Mouse (Mus musculus) ZHBTc4 (cell line): ENCODE results near the gene Gm11020.
"Not testable (repeated sequence)": the region's sequence is repeated elsewhere in the genome, so short reads cannot be mapped to it uniquely, and the experiment has no call there.

Source experiments
- DNase-seq: peaks from one replicate; pipeline ENCODE4 v3.0.0-alpha.2; 2011; ENCODE audit warnings: low read depth, low spot score

Gm11020 gene

DNA sequence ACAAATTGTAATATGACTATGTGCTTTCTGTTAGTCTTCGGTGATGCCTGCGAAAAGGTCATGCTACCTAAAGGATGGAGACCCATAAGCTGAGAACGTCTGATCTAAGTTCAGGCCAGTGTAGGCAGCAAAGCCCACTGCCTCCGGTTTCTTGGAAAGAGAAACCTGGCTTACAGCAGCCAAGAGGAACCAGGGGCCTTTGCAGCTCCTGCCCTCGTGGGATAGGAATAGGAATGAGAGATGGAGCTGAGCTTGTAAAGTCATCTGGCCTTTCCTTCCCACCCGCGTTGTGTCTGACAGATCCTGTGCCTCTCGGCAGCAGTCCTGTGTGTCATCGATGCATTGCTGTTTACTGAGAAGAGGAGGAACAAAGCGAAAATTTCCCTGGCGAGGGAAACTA lies at the start of gene Gm11020:
TSS of gene Gm11020 (plus strand) at position 301 of the 400 bp plus-strand sequence.
- not testable (repeated sequence) for DNase-seq

DNA sequence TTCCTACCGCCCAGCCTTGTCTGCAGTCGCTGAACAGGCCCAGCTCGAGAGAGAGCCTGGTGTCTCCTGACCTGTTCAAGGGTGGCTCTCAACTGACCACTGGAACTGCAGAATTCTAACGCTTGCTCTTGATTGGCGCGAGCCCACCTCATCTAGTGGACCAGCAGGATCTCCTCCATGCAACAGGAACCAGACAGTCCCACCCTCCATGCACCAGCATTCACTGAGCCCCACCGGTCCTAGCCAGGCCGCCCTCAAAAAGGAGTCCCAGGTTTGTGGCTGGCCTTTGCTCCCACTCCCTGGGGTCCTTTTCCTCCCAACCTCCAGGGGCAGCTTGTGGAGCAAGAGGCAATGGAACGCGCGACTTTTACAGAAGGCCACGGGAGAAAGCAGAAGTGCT lies 28.3 kb upstream of the Gm11020 start, which contains the start of gene Cmtm2a:
TSS of gene Cmtm2a (minus strand) at position 101 of the 400 bp plus-strand sequence.
- DNase-seq = peak; percentile 7

- DNase-seq = no peak
Observed at GRCm38 (mm10) chr8:104294396-104294795, 27.0 kb upstream of the Gm11020 start.

DNA sequence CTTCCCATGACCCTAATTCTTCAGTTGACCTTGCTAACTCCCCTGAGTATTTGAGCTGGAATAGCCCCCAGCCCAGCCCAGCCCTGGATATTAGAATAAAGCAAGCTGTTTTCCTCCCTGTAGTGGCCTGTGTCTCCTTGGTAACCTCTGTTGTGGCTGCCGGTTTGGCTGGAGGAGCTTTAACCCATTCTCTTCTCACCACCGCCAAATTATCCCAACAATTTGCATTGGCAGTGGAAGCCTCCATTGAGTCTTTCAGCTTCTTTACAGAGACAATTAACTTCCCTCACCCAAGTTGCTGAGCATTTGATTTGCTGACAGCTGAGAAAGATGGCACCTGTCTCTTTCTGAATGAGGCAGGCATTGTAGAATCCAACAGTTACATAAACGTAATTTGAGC lies 19.8 kb upstream of the Gm11020 start:
- not testable (repeated sequence) for DNase-seq

DNA sequence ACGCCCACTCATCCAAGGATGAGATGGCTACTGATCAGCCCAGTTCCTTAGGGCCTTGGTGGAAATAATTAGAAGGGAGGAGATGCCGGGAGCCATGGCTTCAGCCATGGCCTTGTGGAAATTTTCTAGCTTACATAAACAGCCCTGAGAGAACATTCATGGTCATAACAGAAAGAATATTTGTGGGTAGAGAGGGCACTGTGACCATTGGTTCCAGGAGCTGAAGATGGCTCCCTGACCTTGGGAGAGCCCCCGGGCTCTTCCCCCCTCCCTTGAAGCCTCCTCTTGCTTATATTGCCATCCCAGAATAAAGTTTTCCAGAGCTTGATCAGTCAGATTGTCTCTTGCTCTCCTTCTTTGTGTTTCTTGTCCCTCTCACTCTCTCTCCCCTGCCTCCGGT lies 18.8 kb upstream of the Gm11020 start:
- DNase-seq = not testable (repeated sequence)

DNA sequence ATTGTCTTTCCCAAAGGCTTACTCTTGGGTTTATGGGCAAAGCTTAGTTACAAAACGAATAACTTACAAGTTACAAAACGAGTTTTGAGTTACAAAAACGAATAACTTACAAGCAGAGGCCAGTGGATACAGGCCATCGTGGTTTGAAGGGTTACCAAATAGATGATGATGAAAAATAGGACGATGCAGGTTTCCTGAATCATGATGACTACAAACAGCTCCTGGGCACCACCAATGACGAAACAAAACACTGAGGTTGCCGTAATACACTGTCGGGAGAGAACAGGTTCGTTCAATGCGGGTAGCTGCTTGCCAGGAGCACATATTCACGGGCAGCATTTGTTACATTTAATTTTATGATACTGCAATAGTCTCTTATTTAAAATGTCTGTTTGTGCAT lies 16.4 kb upstream of the Gm11020 start:
- DNase-seq = no peak

- DNase-seq = peak; percentile 21
Observed at GRCm38 (mm10) chr8:104308341-104308740, 13.0 kb upstream of the Gm11020 start.

GRCm38 (mm10) chr8:104309441-104310155 lies 11.8 kb upstream of the Gm11020 start, which contains the start of the genes Gm45711 and Cmtm1:
Gene Gm45711, minus strand, starts transcription at chr8:104310081.
Gene Cmtm1, minus strand, starts transcription at chr8:104310145.
- peak; percentile 41 for DNase-seq

DNA sequence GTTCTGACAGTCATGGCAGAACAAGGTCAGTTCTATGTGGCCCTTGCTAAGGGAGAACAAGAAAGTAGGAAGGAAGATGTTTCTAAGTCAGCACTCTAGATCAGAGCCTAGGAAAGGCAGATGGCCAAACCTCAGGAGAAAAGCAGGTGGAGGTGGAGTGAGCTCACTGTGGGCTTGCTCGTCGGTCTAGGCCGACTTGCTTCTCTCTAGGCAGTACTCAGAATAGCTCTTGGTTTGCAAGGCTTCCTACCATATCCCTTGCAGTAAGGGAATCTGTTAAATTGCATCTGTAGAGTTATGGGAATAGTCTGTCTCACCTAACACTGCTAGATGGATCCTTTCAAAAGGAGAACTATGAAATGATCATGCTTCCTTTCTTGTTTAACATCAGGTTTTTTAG lies 9.3 kb upstream of the Gm11020 start:
- not testable (repeated sequence) for DNase-seq

GRCm38 (mm10) chr8:104313311-104313710 lies 8.1 kb upstream of the Gm11020 start:
- no peak for DNase-seq

DNA sequence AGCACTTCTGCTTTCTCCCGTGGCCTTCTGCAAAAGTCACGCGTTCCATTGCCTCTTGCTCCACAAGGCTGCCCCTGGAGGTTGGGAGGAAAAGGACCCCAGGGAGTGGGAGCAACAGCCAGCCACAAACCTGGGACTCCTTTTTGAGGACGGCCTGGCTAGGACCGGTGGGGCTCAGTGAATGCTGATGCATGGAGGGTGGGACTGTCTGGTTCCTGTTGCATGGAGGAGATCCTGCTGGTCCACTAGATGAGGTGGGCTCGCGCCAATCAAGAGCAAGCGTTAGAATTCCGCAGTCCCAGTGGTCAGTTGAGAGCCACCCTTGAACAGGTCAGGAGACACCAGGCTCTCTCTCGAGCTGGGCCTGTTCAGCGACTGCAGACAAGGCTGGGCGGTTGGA lies 563 bp downstream of the Gm11020 start, which contains the start of gene Cmtm2b:
TSS of gene Cmtm2b (plus strand) at position 301 of the 400 bp plus-strand sequence.
- not testable (repeated sequence) for DNase-seq

DNA sequence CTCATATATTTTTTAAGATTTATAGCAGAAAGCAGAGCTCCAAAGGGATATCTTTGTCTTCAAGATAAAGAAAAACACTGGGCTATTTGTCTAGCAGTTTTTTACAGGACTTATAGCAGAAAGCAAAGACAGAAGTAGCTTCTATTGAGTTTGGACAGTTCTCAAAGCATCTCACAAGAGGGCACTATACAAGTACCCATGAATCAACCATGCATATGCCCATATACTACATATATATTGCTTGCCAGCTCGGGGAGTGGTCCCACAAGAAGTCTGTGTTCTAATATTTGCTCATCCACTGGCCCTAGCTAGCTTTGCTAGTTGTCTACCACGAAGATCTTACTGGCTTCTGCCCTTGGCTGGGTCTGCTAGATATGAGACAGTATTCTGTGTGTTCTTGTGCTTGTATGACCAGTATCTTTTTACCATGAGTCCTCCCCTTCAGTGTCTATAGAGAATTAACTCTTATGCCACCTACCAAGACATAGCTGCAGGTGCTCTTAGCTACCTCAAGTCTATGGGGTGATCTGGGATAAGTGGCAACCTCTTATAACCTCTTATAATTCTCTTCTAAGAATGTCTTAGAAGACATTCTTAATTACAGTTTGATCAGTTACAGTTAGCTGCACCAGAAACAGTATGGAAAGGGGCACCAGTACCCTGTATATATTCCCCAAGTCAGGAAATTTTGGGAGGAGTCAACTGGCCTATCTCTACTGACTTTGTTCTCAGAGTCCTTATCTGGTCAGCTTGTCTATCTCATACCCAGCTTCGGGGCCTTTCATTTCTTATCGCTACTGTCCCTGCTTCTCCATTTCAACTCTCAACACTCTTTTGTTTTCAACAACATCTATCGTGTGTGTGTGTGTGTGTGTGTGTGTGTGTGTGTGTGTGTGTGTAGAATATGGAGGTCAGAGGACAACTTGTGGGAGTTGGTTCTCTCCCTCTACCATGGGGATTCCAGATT lies 11.6 kb downstream of the Gm11020 start:
- DNase-seq = no peak

DNA sequence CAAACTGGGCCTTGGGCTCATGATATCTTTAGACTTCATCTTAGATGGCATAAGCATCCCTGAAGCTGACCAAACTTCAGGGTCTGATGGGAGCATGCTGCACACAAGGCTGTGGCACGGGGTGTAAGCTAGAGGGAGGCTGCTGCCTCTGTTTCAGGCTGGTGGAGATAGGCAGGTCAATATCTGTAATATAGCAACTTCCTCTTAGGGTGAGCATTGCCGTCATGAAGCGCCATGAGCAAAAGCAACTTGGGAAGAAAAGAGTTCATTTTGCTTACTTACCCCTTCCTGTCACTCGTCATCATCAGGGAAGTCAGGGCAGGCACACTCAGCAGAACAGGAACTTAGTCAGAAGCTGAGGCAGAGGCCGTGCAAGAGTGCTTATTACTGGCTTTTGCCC lies 12.4 kb downstream of the Gm11020 start:
- no peak for DNase-seq

DNA sequence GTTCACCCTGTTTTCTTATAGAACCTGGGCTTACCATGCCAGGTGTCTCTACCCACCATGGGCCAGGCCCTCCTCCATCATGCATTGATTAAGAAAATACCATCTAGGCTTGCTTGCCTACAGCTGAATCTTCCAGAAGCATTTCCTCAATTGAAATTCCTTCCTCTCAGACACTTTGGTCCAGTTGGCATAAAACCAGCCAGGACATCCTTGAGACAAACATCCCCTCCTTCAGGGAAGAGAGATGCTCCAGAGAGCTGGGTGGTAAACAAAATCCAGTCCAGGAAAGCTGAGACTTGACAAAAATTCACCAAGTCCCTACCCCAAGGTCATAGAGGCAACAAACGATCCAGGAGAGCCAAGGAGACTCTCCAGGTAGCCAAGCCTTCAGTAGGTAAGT lies 12.8 kb downstream of the Gm11020 start:
- DNase-seq = no peak

GRCm38 (mm10) chr8:104336806-104337205 lies 15.4 kb downstream of the Gm11020 start:
- no peak for DNase-seq

DNA sequence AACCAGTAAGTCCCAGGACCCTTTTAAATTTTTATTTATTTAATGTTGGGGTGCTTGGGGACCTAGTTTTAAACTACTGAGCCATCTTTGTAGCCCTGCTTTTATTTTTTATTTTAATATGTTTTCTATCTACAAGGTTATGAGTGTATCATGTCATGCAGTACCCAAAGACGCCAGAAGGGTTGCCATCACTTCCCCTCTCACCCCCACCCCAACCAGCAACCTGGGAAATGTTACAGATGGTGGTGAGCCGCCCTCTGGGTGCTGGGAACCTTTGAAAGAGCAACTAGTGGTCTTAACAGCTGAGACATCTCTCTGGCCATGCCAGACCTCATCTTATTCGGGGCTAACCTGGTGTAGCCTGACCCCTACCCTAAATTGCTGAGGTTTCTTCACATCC lies 16.5 kb downstream of the Gm11020 start:
- DNase-seq = no peak

GRCm38 (mm10) chr8:104339229-104339982 lies 18.0 kb downstream of the Gm11020 start, which contains the start of gene Cmtm3:
Gene Cmtm3, plus strand, starts transcription at chr8:104339410.
- DNase-seq = peak; percentile 46

- no peak for DNase-seq
Observed at GRCm38 (mm10) chr8:104339983-104340232, 18.5 kb downstream of the Gm11020 start.

- peak; percentile 85 for DNase-seq
Observed at GRCm38 (mm10) chr8:104340233-104341105, 19.1 kb downstream of the Gm11020 start.

- peak; percentile 88 for DNase-seq
Observed at GRCm38 (mm10) chr8:104341106-104341561, 19.8 kb downstream of the Gm11020 start.

- DNase-seq = no peak
Observed at GRCm38 (mm10) chr8:104341678-104342077, 20.3 kb downstream of the Gm11020 start.
